Mouse (Mus musculus) forebrain, embryonic 16.5 days (tissue): Measurements from ENCODE around the gene Lgals9. TPM values are rescaled to one million over a fixed set of nuclear protein-coding genes. Genes with fewer than 3 reads are reported as not detected.

Experiments
- ATAC-seq: fragments of 200-750 bp; cut with Nextera tagmentation; 2 replicates; pipeline ENCODE4 v1.8.0; 2017; ENCODE audit warnings: mild to moderate bottlenecking, moderate library complexity
- H3K27ac ChIP-seq: fragments of 300-500 bp; sonication (generic); 2 replicates; pipeline ENCODE4 v1.5.1; 2014; ENCODE audit warnings: low read length, control low read depth
- H3K27me3 ChIP-seq: fragments of 300-500 bp; sonication (generic); replicated peaks from 2 replicates; pipeline ENCODE4 v1.6.1; 2014; ENCODE audit warnings: low read length; ENCODE audit not compliant: control insufficient read depth, insufficient read depth
- H3K36me3 ChIP-seq: fragments of 300-500 bp; sonication (generic); 2 replicates; pipeline ENCODE4 v1.6.1; 2014; ENCODE audit not compliant: control insufficient read depth, insufficient read depth
- H3K4me1 ChIP-seq: fragments of 300-500 bp; sonication (generic); replicated peaks from 2 replicates; pipeline ENCODE4 v1.6.1; 2014; ENCODE audit warnings: low read length; ENCODE audit not compliant: control insufficient read depth, insufficient read depth
- H3K4me2 ChIP-seq: fragments of 300-500 bp; sonication (generic); 2 replicates; pipeline ENCODE4 v1.6.1; 2014; ENCODE audit warnings: mild to moderate bottlenecking, low read length, control low read depth
- H3K4me3 ChIP-seq: fragments of 300-500 bp; sonication (generic); replicated peaks from 2 replicates; pipeline ENCODE4 v1.5.1; 2014; ENCODE audit warnings: mild to moderate bottlenecking, low read length, control low read depth
- H3K9ac ChIP-seq: fragments of 300-500 bp; sonication (generic); replicated peaks from 2 replicates; pipeline ENCODE4 v1.6.1; 2014; ENCODE audit warnings: low read depth, low read length, control low read depth
- H3K9me3 ChIP-seq: fragments of 300-500 bp; sonication (generic); 2 replicates; pipeline ENCODE4 v1.6.1; 2016; ENCODE audit warnings: low read length; ENCODE audit not compliant: control insufficient read depth
- WGBS: fragments of 180-500 bp; shearing (Covaris S2); extraction: QIAGEN DNeasy Blood & Tissue Kit; methylation state at CpG from one replicate; pipeline ENCODE4 v1.1.7; 2014; 5-methylcytosine and 5-hydroxymethylcytosine counted together
- polyA plus RNA-seq: library from polyadenylated mRNA; unstranded; fragments of >200 nt; fragmentation: Nextera tagmentation; extraction: Ambion mirVana; gene quantifications from 2 replicates; pipeline ENCODE4 v1.2.1, GENCODE M21; 2015

The Lgals9 gene
- polyA plus RNA-seq, 1 experiment from 2014 or later, result 6.8 TPM

DNA sequence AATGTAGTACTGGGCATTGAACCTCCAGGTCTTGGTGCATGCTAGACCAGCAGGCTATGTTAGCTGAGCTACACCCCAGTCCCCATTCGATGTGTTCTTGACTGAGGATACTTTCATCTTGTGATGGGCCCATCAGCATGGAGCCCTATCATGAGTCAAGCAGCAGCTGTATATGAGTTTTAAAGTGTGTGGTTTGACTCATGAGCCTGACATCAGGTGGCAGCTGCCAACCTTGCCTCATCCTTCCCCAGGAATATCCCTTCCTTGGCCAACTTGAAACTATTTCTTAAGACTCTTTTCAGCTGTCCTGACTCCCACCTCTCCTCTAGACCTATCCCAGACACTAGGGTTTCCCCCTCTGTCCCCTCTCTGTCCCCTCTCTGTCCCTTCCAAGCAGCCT lies 41.7 kb downstream of the Lgals9 start:
- no peaks in the 10 kb centered on the region for H3K27me3 ChIP-seq
- no peak overlapping the region for H3K4me2 ChIP-seq
- no peaks in the 10 kb centered on the region for H3K9me3 ChIP-seq
- no peak overlapping the region for H3K4me3 ChIP-seq
- no peak overlapping the region for H3K27ac ChIP-seq
- ATAC-seq, result no peak
- no peaks in the 10 kb centered on the region for H3K36me3 ChIP-seq
- 96% methylated on average over 1 of the region's 1 CpGs for WGBS
- H3K4me1 ChIP-seq, result no peaks in the 10 kb centered on the region
- H3K9ac ChIP-seq, result no peak overlapping the region

DNA sequence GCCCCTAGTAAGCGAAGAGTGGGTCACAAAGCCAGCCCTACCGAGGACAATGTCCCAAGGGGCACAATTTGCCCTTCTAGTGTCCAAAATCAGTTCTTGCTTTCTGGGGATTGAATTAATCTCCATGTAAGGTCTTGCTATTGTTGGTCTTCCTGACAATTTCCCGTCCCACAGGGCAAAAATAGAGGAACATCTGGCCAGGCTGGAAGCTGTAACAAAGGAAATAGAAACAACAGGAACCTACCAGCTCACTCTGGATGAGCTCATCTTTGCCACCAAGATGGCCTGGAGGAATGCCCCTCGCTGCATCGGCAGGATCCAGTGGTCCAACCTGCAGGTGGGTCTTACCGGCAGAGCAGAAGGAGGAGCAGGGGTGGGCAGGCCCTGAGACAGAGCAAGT lies 49.6 kb downstream of the Lgals9 start:
- H3K36me3 ChIP-seq, result no peaks in the 10 kb centered on the region
- no peak overlapping the region for H3K4me3 ChIP-seq
- WGBS, result 87% methylated on average over 6 of the region's 6 CpGs
- ATAC-seq, result no peak
- no peaks in the 10 kb centered on the region for H3K4me1 ChIP-seq
- H3K27me3 ChIP-seq, result no peaks in the 10 kb centered on the region
- H3K4me2 ChIP-seq, result no peak overlapping the region
- no peak overlapping the region for H3K9ac ChIP-seq
- H3K27ac ChIP-seq, result no peak overlapping the region
- no peaks in the 10 kb centered on the region for H3K9me3 ChIP-seq

- Histone ChIP-seq H3K27me3 (no peaks in the 10 kb centered on the region), H3K36me3 (no peaks in the 10 kb centered on the region), H3K9ac (no peak overlapping the region), H3K4me2 (no peak overlapping the region), H3K4me3 (no peak overlapping the region), H3K4me1 (no peaks in the 10 kb centered on the region), H3K27ac (no peak overlapping the region), H3K9me3 (no peaks in the 10 kb centered on the region)
- ATAC-seq, result no peak
- WGBS, result 85% methylated on average over 4 of the region's 4 CpGs
Measured at GRCm38 (mm10) chr11:78934727-78935126, 50.0 kb downstream of the Lgals9 start.

DNA sequence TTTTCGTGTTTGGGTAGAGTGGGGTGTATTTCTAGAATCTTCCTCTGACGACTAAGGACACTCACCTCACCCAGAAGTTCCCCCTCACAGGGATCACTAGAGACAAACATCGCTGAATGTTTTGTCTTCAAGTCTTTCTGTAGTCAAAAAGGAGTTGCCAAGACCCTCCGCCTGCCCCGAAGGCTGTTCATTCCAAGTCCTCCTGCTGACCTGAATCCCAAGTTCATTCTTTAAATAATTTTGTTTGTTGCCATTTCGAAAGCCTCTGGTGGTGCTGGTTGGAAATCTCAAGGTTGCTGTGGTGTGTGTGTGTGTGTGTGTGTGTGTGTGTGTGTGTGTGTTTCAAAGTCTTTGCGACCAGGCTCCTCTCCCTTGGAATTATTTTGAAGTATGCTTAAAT lies 50.4 kb downstream of the Lgals9 start:
- Histone ChIP-seq H3K9ac (no peak overlapping the region), H3K4me2 (no peak overlapping the region), H3K4me3 (no peak overlapping the region), H3K9me3 (no peaks in the 10 kb centered on the region), H3K4me1 (peaks cover 2% of the 10 kb centered on the region), H3K36me3 (no peaks in the 10 kb centered on the region), H3K27me3 (no peaks in the 10 kb centered on the region), H3K27ac (no peak overlapping the region)
- ATAC-seq, result no peak
- 81% methylated on average over 7 of the region's 7 CpGs for WGBS

- Histone ChIP-seq H3K27me3 (peaks cover 23% of the 10 kb centered on the region), H3K4me3 (no peak overlapping the region), H3K9me3 (peaks cover 2% of the 10 kb centered on the region; the same call in 1 of the 2 replicates), H3K27ac (no peak overlapping the region), H3K9ac (no peak overlapping the region), H3K4me1 (peaks cover 11% of the 10 kb centered on the region), H3K36me3 (no peaks in the 10 kb centered on the region), H3K4me2 (no peak overlapping the region)
- 28% methylated on average over 5 of the region's 5 CpGs for WGBS
- peak; percentile 38; the same call in 1 of the 2 replicates for ATAC-seq
Measured at GRCm38 (mm10) chr11:78929345-78929744, 55.4 kb downstream of the Lgals9 start.

- peaks cover 11% of the 10 kb centered on the region for H3K4me1 ChIP-seq
- ATAC-seq, result no peak
- H3K27me3 ChIP-seq, result peaks cover 36% of the 10 kb centered on the region
- under 1% methylated on average over 37 of the region's 37 CpGs for WGBS
- H3K27ac ChIP-seq, result no peak overlapping the region
- no peaks in the 10 kb centered on the region for H3K36me3 ChIP-seq
- H3K9ac ChIP-seq, result peak overlapping the region; percentile 51
- H3K4me2 ChIP-seq, result peak overlapping the region; percentile 57
- peak overlapping the region; percentile 37 for H3K4me3 ChIP-seq
- peaks cover 2% of the 10 kb centered on the region; the same call in 1 of the 2 replicates for H3K9me3 ChIP-seq
Measured at GRCm38 (mm10) chr11:78924916-78925315, 59.8 kb downstream of the Lgals9 start.

- Histone ChIP-seq H3K36me3 (no peaks in the 10 kb centered on the region), H3K9ac (no peak overlapping the region), H3K27me3 (peaks cover 36% of the 10 kb centered on the region), H3K4me3 (no peak overlapping the region), H3K4me1 (peaks cover 7% of the 10 kb centered on the region), H3K4me2 (no peak overlapping the region), H3K9me3 (peaks cover 2% of the 10 kb centered on the region; the same call in 1 of the 2 replicates), H3K27ac (no peak overlapping the region)
- ATAC-seq, result no peak
- 13% methylated on average over 9 of the region's 9 CpGs for WGBS
Measured at GRCm38 (mm10) chr11:78924111-78924510, 60.6 kb downstream of the Lgals9 start.

GRCm38 (mm10) chr11:78922678-78923407 lies 61.9 kb downstream of the Lgals9 start:
- Histone ChIP-seq H3K9ac (no peak overlapping the region), H3K4me1 (peaks cover 6% of the 10 kb centered on the region), H3K36me3 (no peaks in the 10 kb centered on the region), H3K27me3 (peaks cover 36% of the 10 kb centered on the region), H3K27ac (no peak overlapping the region), H3K4me3 (no peak overlapping the region), H3K4me2 (no peak overlapping the region), H3K9me3 (peaks cover 2% of the 10 kb centered on the region; the same call in 1 of the 2 replicates)
- 38% methylated on average over 8 of the region's 8 CpGs for WGBS
- no peak for ATAC-seq

DNA sequence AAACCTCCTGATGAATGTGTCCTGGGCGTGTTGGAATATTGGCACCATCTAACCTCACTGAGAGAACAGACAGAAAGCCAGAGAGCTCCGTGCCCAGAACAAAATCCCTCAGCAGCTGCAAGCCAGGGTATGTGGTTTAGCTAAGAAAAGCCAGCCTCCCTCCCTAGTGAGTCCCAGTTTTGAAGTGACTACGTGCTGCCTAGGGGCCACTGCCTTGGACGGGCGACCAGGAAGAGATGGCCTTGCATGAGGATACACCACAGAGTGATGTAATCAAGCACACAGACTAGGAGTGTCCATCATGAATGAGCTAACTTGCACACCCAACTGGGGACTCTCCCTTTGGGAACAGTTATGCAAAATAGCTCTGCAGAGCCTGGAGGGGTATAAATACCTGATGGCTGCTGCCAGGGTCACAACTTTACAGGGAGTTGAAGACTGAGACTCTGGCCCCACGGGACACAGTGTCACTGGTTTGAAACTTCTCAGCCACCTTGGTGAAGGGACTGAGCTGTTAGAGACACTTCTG lies 64.3 kb downstream of the Lgals9 start, which contains the start of gene Nos2:
Gene Nos2, plus strand, starts transcription at position 377 of the 529 bp plus-strand sequence.
- peaks cover 2% of the 10 kb centered on the region; the same call in 1 of the 2 replicates for H3K9me3 ChIP-seq
- H3K27ac ChIP-seq, result no peak within 1 kb of the TSS

More for the DNA sequence above, 64.3 kb downstream of the Lgals9 start, which contains the start of gene Nos2:
- H3K4me3 ChIP-seq, result no peak within 1 kb of the TSS
- ATAC-seq, result no peak
- peaks cover 23% of the 10 kb centered on the region for H3K27me3 ChIP-seq
- H3K4me2 ChIP-seq, result no peak within 1 kb of the TSS
- WGBS, result 57% methylated on average over 6 of the region's 6 CpGs
- peaks cover 6% of the 10 kb centered on the region for H3K4me1 ChIP-seq
- H3K36me3 ChIP-seq, result no peaks in the 10 kb centered on the region
- no peak within 1 kb of the TSS for H3K9ac ChIP-seq
